Comparison of ENCODE assay signal across 9 mouse cellular contexts in the genomic region with DNA sequence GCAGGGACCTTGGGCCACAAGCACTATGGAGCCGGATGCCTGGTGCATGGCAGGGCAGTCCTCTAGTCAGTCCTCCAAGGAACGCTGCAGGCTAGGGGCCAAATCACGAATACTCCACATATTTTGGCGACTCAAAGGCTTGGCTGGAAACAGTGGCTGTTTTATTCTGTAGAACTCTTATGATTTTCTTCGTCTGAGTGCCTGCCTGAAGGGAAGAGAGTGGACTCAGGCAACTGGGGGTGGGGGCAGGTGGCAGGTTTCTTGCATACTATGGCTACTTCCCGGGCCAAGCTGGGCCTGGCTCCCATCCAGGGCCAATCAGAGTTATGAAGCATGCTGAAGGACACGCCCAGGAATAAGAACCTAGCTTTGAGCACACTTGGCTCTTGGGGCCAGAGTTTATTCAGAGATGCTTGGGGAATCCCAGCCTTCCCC. TPM values are rescaled to one million over a fixed set of nuclear protein-coding genes. Genes with fewer than 3 reads are reported as not detected.
DNase-seq lines count a peak whose midpoint lies in the region; ATAC-seq and TF ChIP-seq lines count a peak whose summit lies in the region.
"Had no signal": no experiment of that assay in that cellular context is flagged by ENCODE, and none has a peak within 500 bp of the region (broad histone marks: within the 10 kb centered on the region; RNA-seq: fewer than 3 reads in every experiment).

No protein-coding gene starts in this region.

- TF ChIP-seq POLR2A in cerebellum, adult 2 months (IDR thresholded peaks at IDR 0.05; ENCODE audit: borderline replicate concordance, insufficient read depth, low read length), result no peak

- no peaks in the 10 kb centered on the region for H3K27me3 ChIP-seq in cerebellum, adult 2 months (ENCODE audit: control insufficient read depth, insufficient read depth, low read length)
- H3K27me3 ChIP-seq in heart, embryonic 15.5 days, result no peaks in the 10 kb centered on the region
- H3K27me3 ChIP-seq in limb, embryonic 15.5 days, result no peaks in the 10 kb centered on the region
- H3K27me3 ChIP-seq: liver, embryonic 15.5 days had no signal

- no peak for TF ChIP-seq CTCF in cerebellum, adult 2 months (IDR thresholded peaks at IDR 0.05; ENCODE audit: borderline replicate concordance, insufficient read depth, low read depth, low read length)

- no peaks in the 10 kb centered on the region for H3K9me3 ChIP-seq in heart, embryonic 15.5 days (replicated peaks)
- no peaks in the 10 kb centered on the region for H3K9me3 ChIP-seq in limb, embryonic 15.5 days
- H3K9me3 ChIP-seq: liver, embryonic 15.5 days had no signal

- H3K9ac ChIP-seq in heart, embryonic 15.5 days, result no peak overlapping the region
- no peak overlapping the region for H3K9ac ChIP-seq in limb, embryonic 15.5 days
- H3K9ac ChIP-seq: liver, embryonic 15.5 days had no signal

- peak; percentile 54 for ATAC-seq in heart, embryonic 15.5 days (replicated peaks; ENCODE audit: insufficient number of reproducible peaks, insufficient read depth, low FRiP score, low read depth)
- ATAC-seq in limb, embryonic 15.5 days (ENCODE audit: insufficient number of reproducible peaks, low FRiP score, low TSS enrichment, low read depth), result peak; percentile 19; the same call in 1 of the 2 replicates
- no peak for ATAC-seq in CD4-positive, CD25-positive, alpha-beta regulatory T cell, adult 4 months

- no peak overlapping the region for H3K27ac ChIP-seq in cerebellum, adult 2 months (ENCODE audit: insufficient read depth, low read length)
- peak overlapping the region; percentile 81 for H3K27ac ChIP-seq in heart, embryonic 15.5 days
- peak overlapping the region; percentile 43; the same call in 1 of the 2 replicates for H3K27ac ChIP-seq in limb, embryonic 15.5 days
- H3K27ac ChIP-seq: liver, embryonic 15.5 days had no signal

- peak; percentile 77 to 79 for DNase-seq in cerebellum, postnatal 10 days
- no peak for DNase-seq in cerebellum, adult 2 months
- peak; percentile 98 for DNase-seq in Muller cell, postnatal 12 days (ENCODE audit: inconsistent ontology term)
- no peak for DNase-seq in layer of hippocampus, adult 11-12 months (ENCODE audit: low spot score)
- no peak for DNase-seq in layer of hippocampus, adult 8-10 months (ENCODE audit: low spot score in 2 of 2)

- no peak overlapping the region for H3K4me3 ChIP-seq in cerebellum, adult 2 months (replicated peaks; ENCODE audit: insufficient read depth, low read depth, low read length)
- H3K4me3 ChIP-seq in heart, embryonic 15.5 days, result no peak overlapping the region
- no peak overlapping the region for H3K4me3 ChIP-seq in limb, embryonic 15.5 days
- H3K4me3 ChIP-seq: liver, embryonic 15.5 days had no signal

- H3K36me3 ChIP-seq in heart, embryonic 15.5 days, result peaks cover under 1% of the 10 kb centered on the region; the same call in 1 of the 2 replicates
- H3K36me3 ChIP-seq in limb, embryonic 15.5 days, result no peaks in the 10 kb centered on the region
- H3K36me3 ChIP-seq: liver, embryonic 15.5 days had no signal

- H3K4me1 ChIP-seq in cerebellum, adult 2 months (ENCODE audit: control insufficient read depth, insufficient read depth, low read length), result no peaks in the 10 kb centered on the region
- peaks cover 51% of the 10 kb centered on the region for H3K4me1 ChIP-seq in heart, embryonic 15.5 days (replicated peaks)
- H3K4me1 ChIP-seq in limb, embryonic 15.5 days, result peaks cover 36% of the 10 kb centered on the region
- H3K4me1 ChIP-seq: liver, embryonic 15.5 days had no signal

- peak overlapping the region; percentile 21; the same call in 1 of the 2 replicates for H3K4me2 ChIP-seq in heart, embryonic 15.5 days
- no peak overlapping the region for H3K4me2 ChIP-seq in limb, embryonic 15.5 days
- H3K4me2 ChIP-seq: liver, embryonic 15.5 days had no signal

- 12% methylated on average over 7 of the region's 7 CpGs for WGBS in cerebellum, adult 2 months
- WGBS in heart, embryonic 15.5 days, result 17% methylated on average over 7 of the region's 7 CpGs
- WGBS in limb, embryonic 15.5 days, result 25% methylated on average over 7 of the region's 7 CpGs

RNA-seq across cellular contexts. Expression of a gene that starts 27.1 kb away (rescaled TPM):
- polyA plus RNA-seq in cerebellum, adult 2 months (2012; rRNA removed), result 23.0 and 35.3 TPM in 2 replicates
- polyA plus RNA-seq in heart, embryonic 15.5 days (2015; fragmentation: Nextera tagmentation; extraction: Ambion mirVana), result 46.0 and 51.1 TPM in 2 replicates
- 65.7 and 69.9 TPM in 2 replicates for polyA plus RNA-seq in limb, embryonic 15.5 days (2015; fragmentation: Nextera tagmentation; extraction: Ambion mirVana)
- polyA plus RNA-seq in CD4-positive, CD25-positive, alpha-beta regulatory T cell, adult 4 months (2017; shearing (Covaris generic)), result not detected
- 10 to 100 TPM; 41.3 to 48.8 (median 46.4) TPM for total RNA-seq in layer of hippocampus, adult 8-10 months (2022)

Comparison
In these comparisons a context has a peak if more than half of its experiments do, and no peak if none do; other contexts are left out.
1. DNase-seq: peak in cerebellum, postnatal 10 days (2 of 2) and Muller cell, postnatal 12 days (single experiment); none in cerebellum, adult 2 months (0 of 2), layer of hippocampus, adult 11-12 months (single experiment) and layer of hippocampus, adult 8-10 months (0 of 2).
2. RNA of a gene that starts 27.1 kb away (polyA plus RNA-seq): 65.7 to 69.9 TPM in limb, embryonic 15.5 days, 46.0 to 51.1 TPM in heart, embryonic 15.5 days and 23.0 to 35.3 TPM in cerebellum, adult 2 months; not detected in CD4-positive, CD25-positive, alpha-beta regulatory T cell, adult 4 months; every median in the first group is over 10 times any median in the second.